Mouse (Mus musculus) kidney, adult 2 months (tissue): ENCODE measurements around the gene Hsp90ab1.

Experiments
- CTCF ChIP-seq: fragments of 200-500 bp; conservative IDR thresholded peaks from 2 replicates; pipeline ENCODE4 v1.5.1; 2011; ENCODE audit warnings: low read depth, mild to moderate bottlenecking, control low read depth, low read length, moderate library complexity, mixed read lengths; ENCODE audit not compliant: insufficient read depth, insufficient read length
- POLR2A ChIP-seq: fragments of 200-500 bp; IDR thresholded peaks from one replicate; pipeline ENCODE4 v1.6.1; 2011; ENCODE audit warnings: low read depth, low read length, control low read depth

DNA sequence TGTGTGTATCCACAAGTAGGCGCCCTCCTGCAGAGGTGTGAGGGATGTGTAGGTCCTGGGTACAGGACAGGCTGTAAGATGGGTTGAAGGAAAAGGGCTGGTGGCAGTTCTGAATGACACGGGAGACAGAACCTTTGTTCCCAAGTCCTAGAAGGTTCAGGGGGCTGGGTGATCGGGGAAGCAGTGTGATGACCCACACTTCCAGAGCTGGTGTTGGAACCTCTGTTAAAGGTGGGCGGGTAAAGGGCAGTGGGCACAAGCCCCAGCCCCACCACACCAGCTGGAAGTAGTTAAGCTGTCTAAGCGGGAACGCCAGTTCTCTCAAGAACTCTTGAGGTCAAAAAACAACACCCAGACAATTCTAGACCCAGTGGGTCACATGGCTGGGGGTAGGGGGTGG is 17.3 kb upstream of the Hsp90ab1 start:
- TF ChIP-seq CTCF (no peak), POLR2A (no peak)
